Comparison of ENCODE assay signal across 13 mouse cellular contexts in genomic region chr17:64556661-64557445, GRCm38 (mm10). TPM values are rescaled to one million over a fixed set of nuclear protein-coding genes. Genes with fewer than 3 reads are reported as not detected.
DNase-seq lines count a peak whose midpoint lies in the region.
"Had no signal": no experiment of that assay in that cellular context is flagged by ENCODE, and none has a peak within 500 bp of the region (broad histone marks: within the 10 kb centered on the region; RNA-seq: fewer than 3 reads in every experiment).

No protein-coding gene starts in this region.

- peak; percentile 38 for DNase-seq in adrenal gland, adult 2 months
- DNase-seq in adrenal gland, adult 18-20 months (ENCODE audit: low spot score in 2 of 2): no peak
- DNase-seq in R1 (ENCODE audit: low read depth, low spot score): peak; percentile 56
- DNase-seq in adrenal gland, postnatal 10 days: peak; percentile 16
- DNase-seq in adrenal gland, postnatal 36 days: peak; percentile 10 to 17
- no peak for DNase-seq in gastrocnemius, adult 8-10 months (ENCODE audit: low spot score in 2 of 2)
- no peak for DNase-seq in heart, adult 11 months
- DNase-seq: B cell, adult 2 months; cerebellum, adult 18-20 months; cerebellum, adult 9-10 months; cerebellum, postnatal 14 days; gastrocnemius, postnatal 14 days; kidney, adult 2 months had no signal

RNA-seq across cellular contexts. Expression of gene Man2a1, which starts 43.7 kb away (rescaled TPM):
- total RNA-seq in adrenal gland, adult 2 months (2021): 100 to 1,000 TPM; 120 to 175 TPM
- 18.0 and 22.0 TPM in 2 replicates for polyA plus RNA-seq in adrenal gland, adult 2 months (2012; rRNA removed)
- total RNA-seq in adrenal gland, adult 18-20 months (2021): 100 to 1,000 TPM; 105 to 174 TPM
- 100 to 1,000 TPM in 1 of 2 experiments, 10 to 100 TPM in 1; 87.4 to 125 TPM for total RNA-seq in adrenal gland, postnatal 10 days (2021)
- 100 to 1,000 TPM; 167 to 177 TPM for total RNA-seq in adrenal gland, postnatal 36 days (2021)
- 1 to 10 TPM; 4.5 to 6.1 (median 5.2) TPM for total RNA-seq in gastrocnemius, adult 8-10 months (2022)

Comparison
In these comparisons a context has a peak if more than half of its experiments do, and no peak if none do; other contexts are left out.
1. DNase-seq: peak in adrenal gland, adult 2 months (single experiment), R1 (single experiment), adrenal gland, postnatal 10 days (single experiment) and adrenal gland, postnatal 36 days (2 of 2); none in adrenal gland, adult 18-20 months (0 of 2), gastrocnemius, adult 8-10 months (0 of 2) and heart, adult 11 months (single experiment).
2. RNA of gene Man2a1, which starts 43.7 kb away (total RNA-seq): 167 to 177 TPM in adrenal gland, postnatal 36 days, 120 to 175 TPM in adrenal gland, adult 2 months, 105 to 174 TPM in adrenal gland, adult 18-20 months and 87.4 to 125 TPM in adrenal gland, postnatal 10 days; 4.5 to 6.1 TPM in gastrocnemius, adult 8-10 months; every median in the first group is over 10 times any median in the second.